Mouse (Mus musculus) stomach, embryonic 16.5 days (tissue): ENCODE results near the gene Pum1. TPM values are rescaled to one million over a fixed set of nuclear protein-coding genes. Genes with fewer than 3 reads are reported as not detected.
"Not testable (repeated sequence)": the region's sequence is repeated elsewhere in the genome, so short reads cannot be mapped to it uniquely, and the experiment has no call there.

Experiments
- ATAC-seq: fragments of 200-750 bp; cut with Nextera tagmentation; 2 replicates; pipeline ENCODE4 v1.8.0; 2017; ENCODE audit warnings: moderate number of reproducible peaks, moderate TSS enrichment; ENCODE audit not compliant: insufficient read depth, low FRiP score
- H3K27ac ChIP-seq: fragments of 300-500 bp; sonication (generic); 2 replicates; pipeline ENCODE4 v1.5.1; 2014; ENCODE audit warnings: low read length
- H3K27me3 ChIP-seq: fragments of 300-500 bp; sonication (generic); 2 replicates; pipeline ENCODE4 v1.6.1; 2014; ENCODE audit warnings: low read length, control low read depth, mixed read lengths; ENCODE audit not compliant: control insufficient read depth, insufficient read depth
- H3K36me3 ChIP-seq: fragments of 300-500 bp; sonication (generic); 2 replicates; pipeline ENCODE4 v1.6.1; 2014; ENCODE audit warnings: low read length; ENCODE audit not compliant: control insufficient read depth, insufficient read depth
- H3K4me1 ChIP-seq: fragments of 300-500 bp; sonication (generic); 2 replicates; pipeline ENCODE4 v1.6.1; 2014; ENCODE audit warnings: low read length, control low read depth, mixed read lengths; ENCODE audit not compliant: control insufficient read depth, insufficient read depth
- H3K4me2 ChIP-seq: fragments of 300-500 bp; sonication (generic); 2 replicates; pipeline ENCODE4 v1.6.1; 2014; ENCODE audit warnings: low read depth, low read length, mixed read lengths
- H3K4me3 ChIP-seq: fragments of 300-500 bp; sonication (generic); replicated peaks from 2 replicates; pipeline ENCODE4 v1.5.1; 2014; ENCODE audit warnings: mild to moderate bottlenecking, low read length
- H3K9ac ChIP-seq: fragments of 300-500 bp; sonication (generic); 2 replicates; pipeline ENCODE4 v1.6.1; 2014; ENCODE audit warnings: low read length
- H3K9me3 ChIP-seq: fragments of 300-500 bp; sonication (generic); replicated peaks from 2 replicates; pipeline ENCODE4 v1.6.1; 2016; ENCODE audit warnings: low read length, control low read depth; ENCODE audit not compliant: control insufficient read depth
- WGBS: fragments of 180-500 bp; shearing (Covaris S2); extraction: QIAGEN DNeasy Blood & Tissue Kit; methylation state at CpG from one replicate; pipeline ENCODE4 v1.1.7; 2014; 5-methylcytosine and 5-hydroxymethylcytosine counted together
- polyA plus RNA-seq: library from polyadenylated mRNA; unstranded; fragments of >200 nt; fragmentation: Nextera tagmentation; extraction: Ambion mirVana; gene quantifications from 2 replicates; pipeline ENCODE4 v1.2.1, GENCODE M21; 2015

Pum1 gene
- polyA plus RNA-seq, 1 experiment from 2014 or later: 73.3 TPM

DNA sequence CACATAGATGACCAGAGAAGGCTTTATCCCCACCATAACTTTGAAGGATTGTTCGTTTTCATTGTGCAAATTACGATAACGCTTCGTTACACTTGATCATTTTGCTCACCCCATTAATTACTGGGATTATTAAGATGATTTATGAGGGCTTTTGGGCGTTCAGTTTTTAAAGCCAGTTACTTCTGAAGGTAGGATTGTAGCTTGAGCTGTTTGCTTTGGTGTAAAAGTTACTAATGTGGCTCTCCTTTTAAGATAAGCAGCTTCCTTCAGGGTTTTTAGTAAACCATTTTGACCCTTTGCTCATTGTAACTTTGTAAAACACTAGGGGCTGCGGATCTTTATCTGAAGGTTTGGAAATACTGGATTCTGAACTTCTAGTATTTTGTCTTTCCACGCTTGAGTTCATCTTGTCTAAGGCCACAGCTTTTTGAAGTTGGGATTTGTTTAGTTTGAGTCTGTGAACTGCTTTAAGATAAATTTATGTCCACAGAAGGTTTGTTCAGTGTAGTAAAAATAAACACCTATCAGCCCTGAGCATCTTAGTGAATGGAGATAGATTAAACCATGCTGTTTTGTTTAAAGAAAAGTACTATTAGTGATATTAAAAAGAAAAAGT is 1.4 kb downstream of the Pum1 start:
- peaks cover 27% of the 10 kb centered on the region for H3K4me1 ChIP-seq
- WGBS: 1% methylated on average over 7 of the region's 7 CpGs
- peak overlapping the region; percentile 86 for H3K4me3 ChIP-seq
- peak overlapping the region; percentile 96 for H3K27ac ChIP-seq
- no peaks in the 10 kb centered on the region for H3K9me3 ChIP-seq
- H3K9ac ChIP-seq: peak overlapping the region; percentile 96
- no peaks in the 10 kb centered on the region for H3K27me3 ChIP-seq
- peak overlapping the region; percentile 77 for H3K4me2 ChIP-seq
- ATAC-seq: no peak
- H3K36me3 ChIP-seq: no peaks in the 10 kb centered on the region

- H3K4me2 ChIP-seq: peak overlapping the region; percentile 77
- H3K27ac ChIP-seq: no peak overlapping the region
- H3K4me3 ChIP-seq: peak overlapping the region; percentile 19
- no peak for ATAC-seq
- H3K36me3 ChIP-seq: no peaks in the 10 kb centered on the region
- no peaks in the 10 kb centered on the region for H3K9me3 ChIP-seq
- no peaks in the 10 kb centered on the region for H3K27me3 ChIP-seq
- H3K9ac ChIP-seq: no peak overlapping the region
- peaks cover 27% of the 10 kb centered on the region for H3K4me1 ChIP-seq
- 0% methylated on average over 1 of the region's 1 CpGs for WGBS
Measured at GRCm38 (mm10) chr4:130665176-130665575, 2.1 kb downstream of the Pum1 start.

DNA sequence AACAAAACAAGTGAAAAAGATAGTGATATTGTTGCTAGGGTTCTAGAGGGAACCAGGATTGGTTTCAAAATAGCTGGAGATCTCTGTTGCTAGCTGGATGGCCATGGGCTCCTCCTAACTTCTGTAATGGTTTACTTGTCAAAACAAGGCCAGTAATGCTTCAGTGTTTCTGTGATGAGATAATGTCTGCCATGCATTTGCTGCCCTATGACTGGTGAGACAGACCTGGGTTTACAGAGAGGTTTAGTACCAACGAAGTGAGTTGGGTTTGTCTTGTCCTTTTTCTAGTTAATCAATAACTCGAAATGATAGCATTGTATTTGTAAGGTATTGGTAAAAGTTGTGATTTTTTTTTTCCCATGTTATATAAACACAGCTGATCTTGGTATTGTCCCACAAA is 4.6 kb downstream of the Pum1 start:
- Histone ChIP-seq H3K27ac (no peak overlapping the region), H3K9ac (no peak overlapping the region; the same call in 1 of the 2 replicates), H3K4me2 (0 out of 2 replicates have a peak overlapping the region, but pooled peaks have one; percentile 4), H3K9me3 (no peaks in the 10 kb centered on the region), H3K4me3 (no peak overlapping the region), H3K4me1 (peaks cover 41% of the 10 kb centered on the region), H3K36me3 (peaks cover 14% of the 10 kb centered on the region; the same call in 1 of the 2 replicates), H3K27me3 (no peaks in the 10 kb centered on the region)
- ATAC-seq: no peak
- 44% methylated on average over 2 of the region's 2 CpGs for WGBS

GRCm38 (mm10) chr4:130668541-130668940 is 5.4 kb downstream of the Pum1 start:
- no peaks in the 10 kb centered on the region for H3K9me3 ChIP-seq
- H3K9ac ChIP-seq: no peak overlapping the region
- WGBS: 29% methylated on average over 2 of the region's 2 CpGs
- peaks cover 19% of the 10 kb centered on the region; the same call in 1 of the 2 replicates for H3K36me3 ChIP-seq
- H3K27me3 ChIP-seq: no peaks in the 10 kb centered on the region
- H3K4me3 ChIP-seq: no peak overlapping the region
- ATAC-seq: no peak
- H3K4me1 ChIP-seq: peaks cover 41% of the 10 kb centered on the region
- peak overlapping the region; percentile 24; the same call in 1 of the 2 replicates for H3K4me2 ChIP-seq
- no peak overlapping the region for H3K27ac ChIP-seq

DNA sequence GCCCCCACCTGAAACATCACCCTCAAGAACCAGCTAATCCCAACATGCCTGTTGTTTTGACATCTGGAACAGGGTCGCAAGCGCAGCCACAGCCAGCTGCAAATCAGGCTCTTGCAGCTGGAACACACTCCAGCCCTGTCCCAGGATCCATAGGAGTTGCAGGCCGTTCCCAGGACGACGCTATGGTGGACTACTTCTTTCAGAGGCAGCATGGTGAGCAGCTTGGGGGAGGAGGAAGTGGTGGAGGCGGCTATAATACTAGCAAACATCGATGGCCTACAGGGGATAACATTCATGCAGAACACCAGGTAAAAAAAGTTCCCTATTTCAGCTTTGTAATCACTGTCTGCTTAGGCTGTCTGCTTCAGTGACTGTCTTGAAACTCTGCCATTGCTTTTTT is 5.9 kb downstream of the Pum1 start:
- no peak for ATAC-seq
- Histone ChIP-seq H3K4me3 (no peak overlapping the region), H3K27me3 (no peaks in the 10 kb centered on the region), H3K27ac (no peak overlapping the region), H3K36me3 (peaks cover 19% of the 10 kb centered on the region; the same call in 1 of the 2 replicates), H3K9me3 (no peaks in the 10 kb centered on the region), H3K4me2 (peak overlapping the region; percentile 24), H3K4me1 (peaks cover 41% of the 10 kb centered on the region), H3K9ac (no peak overlapping the region)
- 30% methylated on average over 7 of the region's 7 CpGs for WGBS

GRCm38 (mm10) chr4:130670023-130670422 is 6.9 kb downstream of the Pum1 start:
- 79% methylated on average over 5 of the region's 5 CpGs for WGBS

GRCm38 (mm10) chr4:130671079-130671845 is 8.1 kb downstream of the Pum1 start:
- Histone ChIP-seq H3K36me3 (peaks cover 19% of the 10 kb centered on the region; the same call in 1 of the 2 replicates), H3K4me1 (peaks cover 31% of the 10 kb centered on the region), H3K27me3 (no peaks in the 10 kb centered on the region), H3K9ac (no peak overlapping the region), H3K9me3 (no peaks in the 10 kb centered on the region), H3K27ac (no peak overlapping the region), H3K4me2 (no peak overlapping the region), H3K4me3 (no peak overlapping the region)
- no peak for ATAC-seq
- WGBS: 82% methylated on average over 4 of the region's 4 CpGs

More at GRCm38 (mm10) chr4:130670023-130670422, 6.9 kb downstream of the Pum1 start:
- not testable (repeated sequence) for H3K4me2 ChIP-seq, H3K27me3 ChIP-seq, H3K9me3 ChIP-seq, H3K4me3 ChIP-seq, ATAC-seq, H3K9ac ChIP-seq, H3K27ac ChIP-seq
- Histone ChIP-seq H3K36me3 (peaks cover 19% of the 10 kb centered on the region; the same call in 1 of the 2 replicates), H3K4me1 (peaks cover 41% of the 10 kb centered on the region)

GRCm38 (mm10) chr4:130672161-130672560 is 9.0 kb downstream of the Pum1 start:
- H3K36me3 ChIP-seq: peaks cover 19% of the 10 kb centered on the region; the same call in 1 of the 2 replicates

DNA sequence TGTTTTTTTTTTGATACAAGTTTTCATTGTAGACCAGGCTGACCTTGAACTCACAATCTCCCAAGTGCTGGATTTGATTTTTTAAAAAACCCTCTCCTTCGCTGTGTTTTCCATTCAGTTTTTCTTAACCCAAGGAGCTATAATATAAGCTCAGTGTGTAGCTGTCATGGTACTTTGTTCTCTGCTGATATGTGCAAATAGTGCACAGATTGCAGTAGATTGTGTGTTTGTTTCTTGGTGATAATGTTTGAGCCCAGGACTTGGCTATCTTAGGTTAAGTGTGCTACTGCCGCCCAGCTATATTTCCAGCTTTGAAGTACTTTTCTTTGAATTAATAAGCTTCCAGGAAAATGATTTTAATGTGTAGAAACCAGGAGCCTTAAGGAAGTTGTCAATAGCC is 13.6 kb downstream of the Pum1 start:
- Histone ChIP-seq H3K36me3 (peaks cover 12% of the 10 kb centered on the region; the same call in 1 of the 2 replicates), H3K27ac (no peak overlapping the region), H3K27me3 (no peaks in the 10 kb centered on the region), H3K9me3 (no peaks in the 10 kb centered on the region), H3K9ac (no peak overlapping the region), H3K4me3 (no peak overlapping the region), H3K4me2 (no peak overlapping the region), H3K4me1 (peaks cover 5% of the 10 kb centered on the region; the same call in 1 of the 2 replicates)
- ATAC-seq: no peak
- WGBS: 60% methylated on average over 2 of the region's 2 CpGs

More at GRCm38 (mm10) chr4:130672161-130672560, 9.0 kb downstream of the Pum1 start:
- H3K9me3 ChIP-seq: no peaks in the 10 kb centered on the region
- H3K27me3 ChIP-seq: no peaks in the 10 kb centered on the region
- no peak overlapping the region for H3K27ac ChIP-seq
- H3K9ac ChIP-seq: no peak overlapping the region
- no peak overlapping the region for H3K4me3 ChIP-seq
- H3K4me2 ChIP-seq: no peak overlapping the region
- peaks cover 30% of the 10 kb centered on the region for H3K4me1 ChIP-seq
- no peak for ATAC-seq
